In genomic region chr4:72384901-72385264, GRCm38 (mm10) we compare ENCODE assay signal across 8 mouse cellular contexts.
A peak's percentile ranks its signal among the peaks of the same experiment; 100 is the strongest.
DNase-seq lines count a peak whose midpoint lies in the region; ATAC-seq and TF ChIP-seq lines count a peak whose summit lies in the region.

No protein-coding gene starts in this region.

- 65% methylated on average over 12 of the region's 12 CpGs for WGBS in limb, embryonic 14.5 days
- 18% methylated on average over 12 of the region's 12 CpGs for WGBS in neural tube, embryonic 15.5 days

- no peaks in the 10 kb centered on the region for H3K9me3 ChIP-seq in limb, embryonic 14.5 days (ENCODE audit: control insufficient read depth, low read length)
- H3K9me3 ChIP-seq in neural tube, embryonic 15.5 days (replicated peaks), result no peaks in the 10 kb centered on the region

- no peak overlapping the region for H3K9ac ChIP-seq in limb, embryonic 14.5 days (ENCODE audit: low read depth, low read length, severe bottlenecking)
- H3K9ac ChIP-seq in neural tube, embryonic 15.5 days (replicated peaks), result no peak overlapping the region

- peaks cover 29% of the 10 kb centered on the region for H3K4me1 ChIP-seq in limb, embryonic 14.5 days (ENCODE audit: control insufficient read depth, insufficient read depth, low read length)
- peaks cover 38% of the 10 kb centered on the region for H3K4me1 ChIP-seq in neural tube, embryonic 15.5 days

- peak; percentile 92 for DNase-seq in brain, adult 2 months (ENCODE audit: low read depth, low spot score)
- DNase-seq in cerebellum, postnatal 4 days (ENCODE audit: low spot score in 2 of 2), result peak; percentile 31 to 82
- DNase-seq in gastrocnemius, postnatal 10 days, result peak; percentile 32
- DNase-seq in kidney, postnatal 14 days, result peak; percentile 40
- peak; percentile 87 for DNase-seq in limb, embryonic 14.5 days (ENCODE audit: low spot score)
- no peak for DNase-seq in adrenal gland, adult 8-10 months
- DNase-seq in natural killer cell, adult 2 months (ENCODE audit: low spot score in 2 of 2), result no peak

- H3K4me2 ChIP-seq in limb, embryonic 14.5 days (replicated peaks; ENCODE audit: low read depth, low read length, severe bottlenecking), result no peak overlapping the region
- H3K4me2 ChIP-seq in neural tube, embryonic 15.5 days, result peak overlapping the region; percentile 19

- no peak overlapping the region for H3K27ac ChIP-seq in limb, embryonic 14.5 days (replicated peaks; ENCODE audit: low read depth, low read length)
- no peak overlapping the region; the same call in 1 of the 2 replicates for H3K27ac ChIP-seq in neural tube, embryonic 15.5 days (replicated peaks)

- peak; percentile 64 for ATAC-seq in limb, embryonic 14.5 days (ENCODE audit: low FRiP score, low read depth)
- ATAC-seq in neural tube, embryonic 15.5 days (ENCODE audit: low FRiP score), result peak; percentile 79

- no peak for TF ChIP-seq POLR2A in limb, embryonic 14.5 days (IDR thresholded peaks at IDR 0.05; ENCODE audit: borderline replicate concordance, extremely low read depth, insufficient read depth, insufficient read length)

- H3K36me3 ChIP-seq in limb, embryonic 14.5 days (ENCODE audit: control insufficient read depth, insufficient read depth, low read length), result no peaks in the 10 kb centered on the region
- H3K36me3 ChIP-seq in neural tube, embryonic 15.5 days, result no peaks in the 10 kb centered on the region

- no peak overlapping the region for H3K4me3 ChIP-seq in limb, embryonic 14.5 days (replicated peaks; ENCODE audit: low read length)
- no peak overlapping the region for H3K4me3 ChIP-seq in neural tube, embryonic 15.5 days (replicated peaks)

- no peaks in the 10 kb centered on the region for H3K27me3 ChIP-seq in limb, embryonic 14.5 days (ENCODE audit: control insufficient read depth, insufficient read depth, low read length)
- H3K27me3 ChIP-seq in neural tube, embryonic 15.5 days (replicated peaks), result peaks cover 7% of the 10 kb centered on the region; the same call in 1 of the 2 replicates

Comparison
In these comparisons a context has a peak if more than half of its experiments do, and no peak if none do; other contexts are left out.
1. DNase-seq: peak in brain, adult 2 months (single experiment), cerebellum, postnatal 4 days (2 of 2), gastrocnemius, postnatal 10 days (single experiment), kidney, postnatal 14 days (single experiment) and limb, embryonic 14.5 days (single experiment); none in adrenal gland, adult 8-10 months (single experiment) and natural killer cell, adult 2 months (0 of 2).